Mouse (Mus musculus): ENCODE measurements around the gene Capn5. TPM values are rescaled to one million over a fixed set of nuclear protein-coding genes. Genes with fewer than 3 reads are reported as not detected.

The Capn5 gene
- polyA plus RNA-seq, 1 experiment from 2014 or later: 2.7 TPM

DNA sequence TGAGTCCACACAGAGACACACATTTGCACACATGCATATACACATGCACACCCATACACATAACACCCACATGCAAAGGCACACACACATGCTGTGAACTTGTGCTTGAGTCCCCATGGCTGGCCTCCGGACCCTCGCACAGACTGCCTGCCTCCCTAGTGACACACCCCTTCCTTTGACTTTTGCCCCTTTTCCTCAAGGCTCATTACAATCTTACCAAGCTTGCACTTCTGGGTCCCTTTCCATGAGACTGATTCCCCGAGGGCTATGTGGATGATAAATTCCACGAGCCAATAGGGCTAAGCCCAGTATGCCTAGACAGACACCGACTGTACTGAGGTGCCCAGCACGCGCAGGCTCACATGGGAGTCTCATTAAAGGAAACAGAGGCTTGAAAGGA, 71.8 kb downstream of the Capn5 start:
- Histone ChIP-seq H3K27me3 (peaks cover 16% of the 10 kb centered on the region), H3K27ac (no peak overlapping the region), H3K9me3 (replicated peaks) (no peaks in the 10 kb centered on the region), H3K4me2 (no peak overlapping the region), H3K9ac (no peak overlapping the region), H3K36me3 (no peaks in the 10 kb centered on the region), H3K4me1 (replicated peaks) (peaks cover 23% of the 10 kb centered on the region), H3K4me3 (no peak overlapping the region)
- ATAC-seq (replicated peaks; ENCODE audit: insufficient number of reproducible peaks, insufficient read depth, low FRiP score, low read depth): no peak
- 82% methylated on average over 7 of the region's 7 CpGs for WGBS

- 0 out of 2 replicates have a peak, but pooled peaks have one; percentile 32 for ATAC-seq (replicated peaks; ENCODE audit: insufficient number of reproducible peaks, insufficient read depth, low FRiP score, low read depth)
- 51% methylated on average over 16 of the region's 16 CpGs for WGBS
- peaks cover 18% of the 10 kb centered on the region for H3K4me1 ChIP-seq (replicated peaks)
- peaks cover under 1% of the 10 kb centered on the region; the same call in 1 of the 2 replicates for H3K27me3 ChIP-seq
- H3K27ac ChIP-seq: peak overlapping the region; percentile 69
- H3K9me3 ChIP-seq (replicated peaks): no peaks in the 10 kb centered on the region
- H3K4me3 ChIP-seq: no peak overlapping the region
- H3K4me2 ChIP-seq: no peak overlapping the region
- no peaks in the 10 kb centered on the region for H3K36me3 ChIP-seq
- H3K9ac ChIP-seq: no peak overlapping the region; the same call in 1 of the 2 replicates
Observed at GRCm38 (mm10) chr7:98104481-98105435, 73.3 kb downstream of the Capn5 start.

- H3K4me1 ChIP-seq (replicated peaks): peaks cover 18% of the 10 kb centered on the region
- no peaks in the 10 kb centered on the region for H3K27me3 ChIP-seq
- H3K4me2 ChIP-seq: 0 out of 2 replicates have a peak overlapping the region, but pooled peaks have one; percentile 61
- no peak overlapping the region for H3K9ac ChIP-seq
- no peaks in the 10 kb centered on the region for H3K36me3 ChIP-seq
- peak overlapping the region; percentile 69 for H3K27ac ChIP-seq
- peak; percentile 47 for ATAC-seq (replicated peaks; ENCODE audit: insufficient number of reproducible peaks, insufficient read depth, low FRiP score, low read depth)
- no peaks in the 10 kb centered on the region for H3K9me3 ChIP-seq (replicated peaks)
- WGBS: 26% methylated on average over 5 of the region's 5 CpGs
- H3K4me3 ChIP-seq: no peak overlapping the region
Observed at GRCm38 (mm10) chr7:98103942-98104292, 74.2 kb downstream of the Capn5 start.

GRCm38 (mm10) chr7:98103002-98103941, 74.8 kb downstream of the Capn5 start:
- H3K4me1 ChIP-seq (replicated peaks): peaks cover 18% of the 10 kb centered on the region
- WGBS: 12% methylated on average over 19 of the region's 26 CpGs
- ATAC-seq (replicated peaks; ENCODE audit: insufficient number of reproducible peaks, insufficient read depth, low FRiP score, low read depth): peak; percentile 32; the same call in 1 of the 2 replicates

GRCm38 (mm10) chr7:98102488-98102887, 75.6 kb downstream of the Capn5 start:
- Histone ChIP-seq H3K9me3 (replicated peaks) (no peaks in the 10 kb centered on the region), H3K27ac (no peak overlapping the region; the same call in 1 of the 2 replicates)
- 93% methylated on average over 11 of the region's 11 CpGs for WGBS

More at GRCm38 (mm10) chr7:98103002-98103941, 74.8 kb downstream of the Capn5 start:
- Histone ChIP-seq H3K4me2 (peak overlapping the region; percentile 61), H3K9me3 (replicated peaks) (no peaks in the 10 kb centered on the region), H3K9ac (peak overlapping the region; percentile 53), H3K27me3 (no peaks in the 10 kb centered on the region), H3K4me3 (peak overlapping the region; percentile 38), H3K36me3 (no peaks in the 10 kb centered on the region), H3K27ac (peak overlapping the region; percentile 69)

DNA sequence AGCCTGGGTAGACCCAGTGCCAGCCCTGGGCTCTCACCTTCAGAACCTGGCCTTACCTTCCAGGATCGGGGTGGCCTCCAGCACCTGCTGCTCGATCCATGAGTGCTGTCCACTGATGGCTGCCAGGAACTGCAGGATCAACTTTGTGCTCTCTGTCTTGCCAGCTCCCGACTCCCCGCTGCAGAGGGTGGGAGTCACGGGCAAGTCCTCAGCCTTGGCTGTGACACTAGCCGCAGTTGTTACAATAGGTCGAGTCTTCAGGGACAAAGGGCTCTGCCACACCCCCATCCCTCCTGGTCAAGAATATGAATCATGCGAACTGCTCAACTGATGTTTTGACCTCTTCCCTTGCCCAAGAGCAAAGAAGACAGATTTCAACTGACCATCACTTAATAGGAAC, 80.5 kb downstream of the Capn5 start:
- Histone ChIP-seq H3K4me1 (replicated peaks) (no peaks in the 10 kb centered on the region), H3K27ac (no peak overlapping the region), H3K27me3 (no peaks in the 10 kb centered on the region), H3K4me3 (no peak overlapping the region), H3K4me2 (no peak overlapping the region), H3K36me3 (no peaks in the 10 kb centered on the region), H3K9me3 (replicated peaks) (no peaks in the 10 kb centered on the region), H3K9ac (no peak overlapping the region)
- WGBS: 84% methylated on average over 8 of the region's 8 CpGs
- no peak for ATAC-seq (replicated peaks; ENCODE audit: insufficient number of reproducible peaks, insufficient read depth, low FRiP score, low read depth)

More at GRCm38 (mm10) chr7:98102488-98102887, 75.6 kb downstream of the Capn5 start:
- Histone ChIP-seq H3K4me2 (no peak overlapping the region), H3K27me3 (no peaks in the 10 kb centered on the region), H3K4me1 (replicated peaks) (peaks cover 18% of the 10 kb centered on the region), H3K9ac (no peak overlapping the region), H3K36me3 (no peaks in the 10 kb centered on the region), H3K4me3 (no peak overlapping the region)
- no peak for ATAC-seq (replicated peaks; ENCODE audit: insufficient number of reproducible peaks, insufficient read depth, low FRiP score, low read depth)

DNA sequence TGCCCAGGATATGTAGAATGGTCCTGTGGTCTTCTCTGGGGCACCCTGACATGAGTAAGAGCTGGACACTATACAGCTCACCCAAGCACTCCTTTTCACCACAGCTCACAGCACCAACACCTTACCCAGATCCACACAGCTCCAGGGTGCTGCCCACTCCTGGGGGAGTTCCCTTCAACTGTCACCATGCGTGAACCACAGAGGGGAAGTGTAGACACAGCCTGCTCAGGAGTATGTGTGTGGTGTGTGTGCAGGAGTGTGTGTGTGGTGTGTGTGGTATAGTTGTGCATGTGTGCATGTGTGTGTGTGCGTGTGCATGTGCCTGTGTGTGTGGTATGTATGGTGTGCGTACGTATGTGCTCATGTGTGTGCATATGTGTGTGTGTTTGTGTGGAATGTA, 82.2 kb downstream of the Capn5 start:
- H3K4me3 ChIP-seq: no peak overlapping the region
- WGBS: 88% methylated on average over 4 of the region's 4 CpGs
- H3K9me3 ChIP-seq (replicated peaks): no peaks in the 10 kb centered on the region
- no peak overlapping the region for H3K9ac ChIP-seq
- H3K4me1 ChIP-seq (replicated peaks): no peaks in the 10 kb centered on the region
- H3K27me3 ChIP-seq: no peaks in the 10 kb centered on the region
- no peak overlapping the region for H3K4me2 ChIP-seq
- no peaks in the 10 kb centered on the region for H3K36me3 ChIP-seq
- ATAC-seq (replicated peaks; ENCODE audit: insufficient number of reproducible peaks, insufficient read depth, low FRiP score, low read depth): no peak
- no peak overlapping the region for H3K27ac ChIP-seq

- no peaks in the 10 kb centered on the region for H3K9me3 ChIP-seq (replicated peaks)
- H3K4me3 ChIP-seq: no peak overlapping the region
- 41% methylated on average over 2 of the region's 2 CpGs for WGBS
- ATAC-seq (replicated peaks; ENCODE audit: insufficient number of reproducible peaks, insufficient read depth, low FRiP score, low read depth): no peak
- H3K27ac ChIP-seq: no peak overlapping the region
- no peak overlapping the region for H3K4me2 ChIP-seq
- H3K27me3 ChIP-seq: no peaks in the 10 kb centered on the region
- no peaks in the 10 kb centered on the region for H3K36me3 ChIP-seq
- no peak overlapping the region for H3K9ac ChIP-seq
- H3K4me1 ChIP-seq (replicated peaks): peaks cover 23% of the 10 kb centered on the region
Observed at GRCm38 (mm10) chr7:98086346-98086745, 91.7 kb downstream of the Capn5 start.

DNA sequence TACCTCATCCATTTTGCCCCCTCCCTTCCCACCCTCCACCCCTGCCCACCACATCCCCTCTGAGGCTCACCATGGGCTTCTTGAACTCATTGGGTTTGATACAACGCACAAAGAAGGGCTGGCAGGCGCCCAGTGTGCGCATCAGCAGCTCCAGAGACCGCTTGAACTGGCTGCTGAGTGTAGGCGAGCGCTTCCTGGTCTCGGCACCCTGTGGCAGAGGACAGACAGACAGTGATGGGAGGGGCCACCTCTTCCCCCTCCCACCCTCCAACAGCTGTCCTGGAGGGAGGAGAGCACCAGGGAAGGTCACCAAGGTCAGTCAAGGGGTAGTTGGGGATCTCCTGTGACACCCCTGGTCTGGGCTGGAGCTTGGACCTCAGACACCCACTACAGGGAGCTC, 92.8 kb downstream of the Capn5 start:
- no peaks in the 10 kb centered on the region for H3K27me3 ChIP-seq
- peaks cover 23% of the 10 kb centered on the region for H3K4me1 ChIP-seq (replicated peaks)
- H3K36me3 ChIP-seq: no peaks in the 10 kb centered on the region
- 0 out of 2 replicates have a peak overlapping the region, but pooled peaks have one; percentile 28 for H3K4me2 ChIP-seq
- no peak overlapping the region for H3K9ac ChIP-seq
- no peaks in the 10 kb centered on the region for H3K9me3 ChIP-seq (replicated peaks)
- no peak overlapping the region for H3K4me3 ChIP-seq
- no peak for ATAC-seq (replicated peaks; ENCODE audit: insufficient number of reproducible peaks, insufficient read depth, low FRiP score, low read depth)
- 57% methylated on average over 7 of the region's 7 CpGs for WGBS
- peak overlapping the region; percentile 57; the same call in 1 of the 2 replicates for H3K27ac ChIP-seq

DNA sequence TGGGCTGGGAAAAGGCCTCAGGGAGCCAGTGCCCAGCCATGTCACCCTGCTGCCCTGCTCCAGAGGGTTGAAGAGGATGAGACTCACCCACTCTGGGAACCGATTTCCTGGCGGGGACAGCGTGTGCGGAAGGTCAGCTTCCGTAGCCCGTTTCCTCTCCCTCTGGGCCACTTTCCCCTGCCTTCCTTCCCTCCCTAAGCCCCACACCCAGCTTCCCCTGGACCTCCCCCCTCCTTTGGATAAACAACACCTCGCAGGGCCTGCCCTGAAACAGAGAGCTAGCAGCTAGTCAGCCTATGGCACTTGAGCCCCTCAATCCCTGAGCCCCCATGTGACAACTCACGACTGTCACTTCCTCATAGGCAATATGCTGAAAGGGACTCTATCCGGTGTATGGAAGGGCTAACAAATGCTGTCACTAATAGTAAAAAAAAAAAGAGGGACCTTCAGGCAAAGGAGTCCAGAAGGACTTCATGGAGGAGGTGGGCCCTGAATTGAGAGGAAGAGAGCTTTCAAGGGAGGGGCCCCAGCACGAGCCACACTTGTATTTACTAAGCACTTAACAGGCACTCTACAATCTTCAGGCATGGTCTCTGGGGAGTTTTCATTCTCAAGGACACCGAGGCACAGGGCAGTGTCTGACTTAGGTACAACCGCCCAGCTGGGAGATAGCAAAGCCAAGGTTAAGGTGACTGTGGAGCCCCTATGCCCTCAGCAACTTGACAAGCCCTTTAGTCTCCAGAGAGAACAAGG, 93.4 kb downstream of the Capn5 start:
- Histone ChIP-seq H3K4me3 (no peak overlapping the region), H3K4me2 (peak overlapping the region; percentile 28), H3K9me3 (replicated peaks) (no peaks in the 10 kb centered on the region), H3K9ac (0 out of 2 replicates have a peak overlapping the region, but pooled peaks have one; percentile 31), H3K4me1 (replicated peaks) (peaks cover 23% of the 10 kb centered on the region), H3K27ac (peak overlapping the region; percentile 57), H3K36me3 (no peaks in the 10 kb centered on the region), H3K27me3 (no peaks in the 10 kb centered on the region)
- 37% methylated on average over 12 of the region's 12 CpGs for WGBS
- ATAC-seq (replicated peaks; ENCODE audit: insufficient number of reproducible peaks, insufficient read depth, low FRiP score, low read depth): no peak; the same call in 1 of the 2 replicates

All from heart, embryonic 15.5 days (tissue).